Mouse (Mus musculus): Measurements from ENCODE around the gene Txnl4b.

Txnl4b gene

DNA sequence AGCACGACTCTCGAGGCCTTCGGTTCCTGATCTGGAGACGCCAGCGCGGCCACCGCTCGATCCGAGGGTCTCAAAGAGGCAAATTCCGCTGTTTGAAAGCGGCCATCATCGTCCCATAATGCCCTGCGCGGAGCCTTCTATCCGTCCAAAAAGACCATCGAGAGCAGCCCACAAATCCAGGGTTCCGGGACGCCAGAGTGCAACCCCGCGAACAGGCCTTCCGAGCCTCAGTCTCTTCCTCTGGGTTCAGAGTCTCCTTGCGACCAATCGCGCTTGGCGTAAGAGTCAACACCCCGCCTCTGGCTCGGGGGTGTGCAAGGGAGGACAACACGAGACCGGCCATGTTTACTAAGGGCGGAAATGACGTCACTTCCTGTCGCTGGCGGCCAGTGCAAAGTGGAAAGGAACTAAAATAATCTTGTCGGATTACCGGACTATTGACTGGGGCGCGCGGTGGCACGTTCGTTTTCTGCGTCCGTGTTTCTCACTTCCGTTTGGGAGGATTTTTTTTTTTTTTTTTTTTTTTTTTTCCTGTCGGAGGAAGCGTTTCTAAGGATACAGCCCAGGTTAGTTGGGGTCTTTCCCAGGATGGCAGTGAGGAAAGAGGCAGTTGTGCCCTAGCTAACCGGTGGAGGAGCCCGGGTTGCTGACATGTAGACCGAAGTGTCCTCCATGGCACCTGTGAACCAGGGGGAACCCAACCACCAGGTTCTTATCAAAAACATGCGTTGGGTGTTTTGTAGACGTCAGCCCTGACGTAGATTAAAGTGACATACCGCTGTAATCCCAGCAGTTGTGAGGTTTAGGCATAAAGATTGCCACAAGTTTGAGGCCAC lies at the start of gene Txnl4b, which contains the start of gene Dhx38:
TSS of gene Txnl4b (plus strand) at position 395 of the 836 bp plus-strand sequence.
TSS of gene Dhx38 (minus strand) at position 364 of the 836 bp plus-strand sequence.
- in situ Hi-C loops (cut with MboI, MseI): loop anchor here (5.0 to 25.0 kb wide), 2 partner anchors 42 to 1978 kb away; partner anchors contain the start of genes Dhodh and Psmd7

DNA sequence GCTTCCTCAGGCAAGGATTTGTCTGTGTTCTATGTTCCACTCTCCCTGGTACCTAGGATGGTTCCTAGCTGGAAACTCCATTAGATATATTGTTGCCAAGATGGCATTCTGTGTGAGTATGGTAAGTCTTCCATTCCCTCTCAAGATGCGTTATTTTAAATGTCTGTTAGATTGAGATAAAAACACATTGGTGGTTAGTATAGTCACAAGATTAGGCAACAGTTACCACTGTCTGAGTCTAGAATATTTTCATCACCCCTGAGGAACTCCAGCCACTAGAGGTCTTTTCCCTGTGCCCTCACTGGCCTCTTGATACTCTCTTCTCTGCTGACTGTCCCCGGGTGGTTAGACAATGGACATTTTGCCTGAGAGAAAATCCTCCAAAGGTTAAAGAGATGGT lies 41.7 kb upstream of the Txnl4b start:
- in situ Hi-C loops (cut with MboI, MseI): no loop called here

DNA sequence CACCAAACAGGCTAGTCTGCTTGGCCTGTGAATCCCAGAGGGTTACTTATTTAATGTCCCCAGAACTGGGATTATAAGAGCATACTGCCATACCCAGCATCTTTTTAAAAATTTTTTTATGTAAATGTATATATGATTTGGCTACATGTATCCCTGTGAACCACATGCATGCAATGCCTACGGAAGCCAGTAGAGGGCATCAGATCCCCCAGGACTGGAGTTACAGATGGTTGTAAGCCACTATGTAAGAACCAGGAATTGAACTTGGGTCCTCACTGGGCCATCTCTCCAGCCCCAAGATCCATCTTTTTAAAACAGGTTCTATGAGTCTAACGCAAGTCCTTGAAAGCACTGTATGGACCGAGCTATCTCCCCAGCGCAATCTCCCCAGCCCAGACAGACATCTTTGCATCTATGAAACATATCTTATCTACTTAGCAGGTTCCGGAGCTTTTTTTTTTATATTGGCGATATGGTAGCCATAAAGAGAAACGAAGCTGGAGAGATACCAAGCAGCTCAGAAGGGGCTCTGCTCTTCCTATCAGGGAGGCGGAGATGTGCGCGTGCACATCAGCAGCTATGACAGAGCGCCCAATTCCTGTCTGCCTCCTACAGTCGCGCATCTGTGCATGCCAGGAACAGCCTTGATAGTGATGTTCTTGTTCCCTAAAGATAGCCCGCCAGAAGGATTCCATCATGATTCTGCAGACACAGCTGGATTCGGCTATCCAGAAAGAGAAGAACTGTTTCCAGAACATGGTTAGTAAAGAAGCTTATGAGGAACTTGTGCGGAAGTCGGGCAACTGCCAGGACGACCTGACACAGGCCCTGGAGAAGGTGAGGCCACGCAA lies 30.3 kb upstream of the Txnl4b start:
- in situ Hi-C loops (cut with MboI, MseI): no loop called here

DNA sequence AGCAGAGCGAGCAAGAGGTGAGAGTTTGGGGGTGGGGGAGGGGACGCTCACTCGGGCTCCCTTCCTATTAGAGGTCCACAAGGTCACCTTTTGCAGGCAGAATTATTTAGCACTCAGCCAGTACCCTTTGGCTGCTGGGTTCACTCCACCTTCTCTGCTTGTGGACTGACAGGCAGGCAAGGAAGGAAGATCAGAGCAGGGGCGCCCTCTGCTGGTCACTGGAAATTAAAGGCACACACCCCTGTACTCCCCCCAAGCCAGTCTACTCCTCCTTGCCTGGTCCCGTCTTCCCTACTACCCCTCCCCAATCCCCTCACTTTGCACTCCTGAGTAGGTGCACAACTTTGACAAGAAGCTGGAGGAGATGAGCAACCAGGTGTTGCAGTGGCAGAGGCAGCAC lies 29.0 kb upstream of the Txnl4b start:
- in situ Hi-C loops (cut with MboI, MseI): no loop called here

DNA sequence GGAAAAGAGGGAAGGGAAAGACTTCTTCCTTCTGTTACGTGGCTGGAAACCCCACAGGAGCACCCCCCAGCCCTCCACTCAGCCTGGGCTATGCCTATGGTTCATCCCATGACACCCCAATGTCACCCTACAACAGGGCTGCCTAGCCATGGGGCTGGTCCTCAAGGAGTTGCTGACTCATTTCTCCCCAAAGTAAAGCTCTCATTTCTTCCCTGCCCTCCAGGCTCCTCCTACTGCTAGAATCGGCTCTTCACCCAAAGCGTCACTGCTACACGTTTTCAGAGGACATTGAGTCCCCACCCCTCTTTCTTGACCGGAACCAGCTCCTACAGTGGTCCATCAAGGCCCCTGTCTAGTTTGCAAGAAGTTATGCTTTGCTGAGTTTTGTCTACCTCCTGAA lies 23.5 kb upstream of the Txnl4b start:
- in situ Hi-C loops (cut with MboI, MseI): no loop called here

DNA sequence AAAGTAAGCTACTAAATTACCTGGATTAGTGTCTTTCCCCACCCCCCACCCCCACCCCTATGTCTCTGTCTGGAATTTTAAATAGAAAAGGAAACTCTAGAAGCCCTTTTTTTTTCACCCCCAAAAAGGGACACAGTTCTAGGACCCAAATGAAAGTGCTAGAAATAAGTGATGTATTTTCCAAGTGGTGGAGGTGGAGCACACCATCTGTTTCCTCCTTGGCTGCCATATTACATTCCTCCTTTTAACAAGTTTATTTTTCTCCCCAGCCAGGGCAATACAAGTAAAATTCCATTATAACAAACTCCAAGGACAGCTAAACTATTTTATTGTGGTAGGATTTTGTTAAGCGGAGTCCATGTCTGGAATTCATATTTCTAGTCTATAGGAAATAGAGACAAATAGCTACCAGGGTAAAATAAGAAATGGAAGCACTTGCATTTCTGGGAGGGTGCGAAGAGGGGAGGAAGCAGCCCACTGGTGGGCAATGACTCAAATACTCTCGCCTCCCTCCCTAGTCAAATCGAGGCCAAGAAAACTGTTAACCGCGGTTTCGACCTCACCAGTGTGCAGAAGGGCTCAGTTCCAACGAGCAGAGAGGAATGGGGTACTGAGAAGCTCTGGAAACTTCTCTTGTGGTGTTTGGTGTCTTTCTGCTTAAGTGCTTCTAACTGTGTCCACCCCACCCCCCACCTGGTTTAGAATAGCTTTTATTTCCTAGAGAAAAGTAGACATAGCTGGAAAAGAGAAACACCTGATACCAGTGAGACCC lies 22.8 kb upstream of the Txnl4b start:
- in situ Hi-C loops (cut with MboI, MseI): no loop called here

DNA sequence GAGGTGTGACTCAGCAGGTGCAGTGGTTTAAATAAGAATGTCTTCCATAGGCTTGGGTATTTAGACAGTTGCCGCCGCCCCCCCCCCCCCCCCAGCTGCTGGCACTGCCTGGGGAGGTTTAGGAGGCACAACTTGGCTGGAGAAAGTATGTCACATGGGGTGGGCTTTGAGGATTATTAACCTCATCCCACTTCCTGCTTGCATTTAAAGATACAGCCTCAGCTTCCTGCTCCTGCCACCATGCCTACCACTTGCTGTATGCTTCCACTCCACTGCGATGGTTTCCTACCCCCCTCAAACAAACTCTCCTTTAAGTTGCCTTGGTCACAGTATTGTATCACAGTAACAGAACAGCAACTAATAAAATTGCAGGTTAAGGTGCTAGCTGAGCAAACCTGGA lies 21.6 kb upstream of the Txnl4b start:
- in situ Hi-C loops (cut with MboI, MseI): no loop called here

DNA sequence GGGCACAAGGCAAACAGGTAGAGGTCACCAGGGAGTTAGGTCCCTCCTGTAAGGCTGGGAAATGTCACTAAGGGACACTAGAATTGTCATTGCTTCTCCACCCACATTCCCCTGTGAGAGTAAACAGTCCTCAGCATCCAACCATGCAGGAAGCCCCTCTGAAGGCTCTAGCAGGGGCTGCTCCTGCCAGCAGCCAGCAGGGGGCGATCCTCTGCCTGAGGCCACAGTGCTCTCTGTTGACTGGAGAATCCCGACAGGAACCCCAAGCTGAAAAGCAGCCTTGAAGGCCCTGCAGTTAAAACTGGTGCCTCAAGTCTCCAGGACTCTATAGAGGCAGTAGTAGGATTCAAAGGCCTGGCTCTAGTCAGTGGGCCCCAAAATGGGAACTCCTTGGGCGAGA lies 14.0 kb upstream of the Txnl4b start:
- in situ Hi-C loops (cut with MboI, MseI): loop anchor here (25.0 kb wide), 1 partner anchor 1964 kb away; the partner anchor contains the start of gene Psmd7

DNA sequence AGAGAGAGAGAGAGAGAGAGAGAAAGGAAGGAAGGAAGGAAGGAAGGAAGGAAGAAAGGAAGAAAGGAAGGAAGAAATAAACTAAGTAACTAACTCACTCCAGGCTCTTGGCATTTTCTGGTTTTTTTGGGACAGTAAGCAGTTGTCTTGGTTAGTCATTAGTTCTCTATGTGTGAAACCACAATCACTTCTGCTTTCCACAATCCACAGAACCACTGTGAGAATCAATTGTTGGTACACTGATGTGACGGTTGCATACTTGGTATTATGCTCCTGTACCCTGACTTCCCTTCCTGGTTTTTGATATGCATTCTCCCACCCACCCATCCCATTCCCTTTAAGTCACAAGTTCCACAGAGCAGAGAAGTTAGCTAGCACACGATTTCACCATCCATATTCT lies 1.8 kb upstream of the Txnl4b start:
- in situ Hi-C loops (cut with MboI, MseI): loop anchor here (25.0 kb wide), 1 partner anchor 1977 kb away; the partner anchor contains the start of gene Psmd7

DNA sequence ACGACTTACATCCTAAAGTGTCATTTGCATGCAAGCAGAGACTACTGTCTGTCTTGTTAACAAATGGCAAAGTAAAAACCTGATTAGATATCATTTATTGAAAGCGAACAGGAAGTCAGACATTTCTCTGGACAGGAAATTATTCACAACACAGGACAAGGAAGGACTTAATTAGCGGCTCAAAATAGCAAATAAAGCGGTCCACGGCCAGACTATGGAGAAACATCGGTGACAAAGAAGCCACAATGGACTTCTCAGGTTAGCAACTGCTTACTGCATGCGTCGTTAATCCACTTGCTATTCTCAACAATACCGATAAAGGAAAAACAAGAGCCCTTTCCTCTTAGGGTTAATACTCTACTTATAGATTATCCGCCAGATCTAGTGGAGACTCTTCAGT lies 926 bp upstream of the Txnl4b start:
- in situ Hi-C loops (cut with MboI, MseI): loop anchor here (5.0 to 25.0 kb wide), 2 partner anchors 43 to 1977 kb away; partner anchors contain the start of genes Dhodh and Psmd7

DNA sequence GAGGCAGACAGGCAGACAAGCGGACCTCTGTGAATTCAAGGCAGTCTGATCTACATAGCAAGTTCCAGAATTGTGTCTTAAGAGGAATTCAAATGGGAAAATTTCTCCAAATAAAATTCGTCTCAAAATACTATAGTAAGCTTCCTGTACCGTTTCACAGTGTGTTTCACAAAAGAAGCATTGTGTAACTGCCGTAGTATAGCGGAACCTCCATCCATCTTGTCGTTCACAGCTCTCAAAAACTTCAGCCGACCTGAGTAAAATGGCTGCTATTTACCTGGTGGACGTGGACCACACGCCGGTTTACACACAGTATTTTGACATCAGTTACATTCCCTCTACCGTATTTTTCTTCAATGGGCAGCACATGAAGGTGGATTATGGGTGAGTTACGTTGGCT lies 5.4 kb downstream of the Txnl4b start:
- in situ Hi-C loops (cut with MboI, MseI): loop anchor here (25.0 kb wide), 1 partner anchor 1984 kb away; the partner anchor contains the start of gene Psmd7

DNA sequence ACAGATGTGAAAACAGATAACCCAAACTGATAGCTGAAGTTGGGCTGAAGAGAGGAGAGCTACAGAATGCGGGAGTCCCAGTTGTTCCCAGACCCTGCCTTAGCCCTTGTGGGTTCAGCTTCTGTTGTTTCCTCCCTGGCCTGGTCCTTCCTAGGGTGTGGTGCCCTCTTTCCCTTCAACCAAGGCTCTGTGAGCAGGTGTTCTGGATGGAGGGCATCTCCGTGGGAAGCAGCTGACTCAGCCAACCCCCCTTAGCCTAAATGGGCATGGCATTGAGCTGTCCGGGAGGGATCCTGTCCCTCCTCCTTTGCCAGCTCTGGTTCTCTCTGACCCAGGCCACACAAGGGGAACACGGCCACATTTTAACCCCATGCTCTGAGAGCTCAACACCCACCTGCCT lies 10.6 kb downstream of the Txnl4b start:
- in situ Hi-C loops (cut with MboI, MseI): no loop called here

DNA sequence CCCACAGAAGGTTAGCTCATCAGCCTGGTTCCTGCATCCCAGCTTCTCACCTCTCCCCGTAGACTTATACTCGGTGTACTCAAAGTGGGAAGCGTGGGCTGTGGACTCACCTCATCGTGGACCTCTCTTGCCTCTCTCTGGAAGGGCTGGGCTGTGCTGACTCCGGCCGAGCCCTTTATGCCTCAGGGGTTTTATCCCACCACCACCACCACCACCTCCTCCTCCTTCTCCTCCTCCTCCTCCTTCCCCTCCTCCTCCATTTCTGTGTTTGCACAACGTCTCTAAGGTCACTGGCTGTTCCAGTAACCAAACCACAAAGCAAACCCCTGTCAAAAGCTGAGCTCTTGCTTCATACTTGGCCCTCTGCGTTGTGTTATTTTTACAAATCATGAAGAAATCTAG lies 13.2 kb downstream of the Txnl4b start, which contains the start of gene Hp:
TSS of gene Hp (minus strand) at position 273 of the 402 bp plus-strand sequence.
- in situ Hi-C loops (cut with MboI, MseI): no loop called here

DNA sequence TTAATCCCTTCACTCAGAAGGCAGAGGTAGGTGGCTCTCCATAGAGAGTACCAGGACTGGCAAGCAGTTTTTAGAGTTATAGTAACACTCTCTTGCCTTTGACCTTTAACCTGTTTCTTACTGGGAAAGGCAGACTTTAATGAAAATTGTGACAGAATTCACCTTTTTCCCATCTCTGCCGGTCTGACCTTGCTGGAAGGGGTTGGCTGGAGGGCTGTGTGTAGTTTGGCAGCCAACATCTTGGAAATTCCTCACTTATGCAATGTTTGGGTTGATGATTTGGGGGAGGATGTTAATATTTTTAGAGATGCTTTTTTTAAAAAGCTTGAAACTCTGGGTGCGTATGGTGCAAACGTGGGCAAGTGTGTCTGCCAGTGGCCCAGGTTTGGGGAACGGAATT lies 18.6 kb downstream of the Txnl4b start:
- in situ Hi-C loops (cut with MboI, MseI): no loop called here

DNA sequence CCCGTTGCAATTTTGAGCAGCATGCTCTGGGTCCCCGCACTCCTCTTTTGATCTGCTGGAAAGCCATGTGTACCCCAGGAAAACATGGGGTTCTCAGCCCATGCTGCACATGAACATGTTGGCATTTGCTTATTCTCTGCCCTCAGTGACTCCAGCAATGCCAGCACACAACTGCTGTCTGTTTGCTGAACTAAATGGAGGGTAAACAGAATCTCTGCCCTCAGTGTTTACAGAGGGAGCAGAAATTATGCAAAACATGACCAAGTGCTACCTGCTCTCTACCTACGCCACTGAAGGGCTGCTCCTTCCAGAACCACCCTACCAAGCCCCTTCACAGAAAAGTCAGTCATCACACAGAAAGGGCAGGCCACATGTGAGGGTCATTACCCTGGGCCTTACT lies 19.1 kb downstream of the Txnl4b start:
- in situ Hi-C loops (cut with MboI, MseI): no loop called here

DNA sequence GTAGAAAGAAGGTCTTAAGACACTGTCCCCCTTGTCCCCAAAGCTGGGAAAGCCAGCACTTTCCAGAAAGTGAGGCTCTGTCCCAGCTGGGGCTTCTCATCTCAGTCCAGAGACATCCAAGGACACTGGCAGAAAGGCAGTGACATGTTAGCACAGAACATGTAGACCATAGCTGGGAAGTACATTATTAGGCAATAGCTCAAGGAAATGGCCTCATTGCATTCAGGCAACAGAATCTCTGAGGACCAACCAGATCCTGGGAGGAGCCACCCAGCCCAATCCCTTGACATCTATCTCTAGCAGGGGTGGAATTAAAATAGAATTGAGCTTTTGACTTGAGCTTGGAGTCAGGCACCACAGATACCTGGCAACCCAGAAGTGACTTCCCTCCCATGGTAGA lies 20.0 kb downstream of the Txnl4b start:
- in situ Hi-C loops (cut with MboI, MseI): no loop called here

DNA sequence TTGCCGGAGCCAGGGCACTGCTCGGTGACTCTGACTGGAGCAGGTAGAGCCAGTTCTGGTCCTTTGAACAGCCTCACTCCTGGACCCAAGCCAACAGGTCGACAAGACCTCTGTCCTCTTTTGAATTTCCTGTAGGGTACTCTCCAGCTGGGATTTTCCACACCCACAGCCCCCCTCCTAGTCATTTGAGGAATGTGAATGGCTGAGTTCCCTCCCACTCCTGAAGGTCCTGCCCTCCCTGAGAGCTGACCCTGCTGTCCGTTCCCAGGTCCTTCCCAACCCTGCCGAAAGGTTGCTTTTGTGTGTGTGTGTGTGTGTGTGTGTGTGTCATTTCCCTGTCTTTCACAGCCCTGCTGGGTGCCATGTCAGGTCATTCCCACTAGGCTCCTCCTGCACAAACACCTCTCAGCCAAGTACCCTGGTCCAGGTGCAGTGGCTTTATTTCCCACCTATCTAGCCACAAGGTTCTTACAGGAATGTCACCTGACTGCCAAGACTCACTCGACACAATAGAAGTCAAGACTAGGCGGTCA lies 21.3 kb downstream of the Txnl4b start:
- in situ Hi-C loops (cut with MboI, MseI): no loop called here

DNA sequence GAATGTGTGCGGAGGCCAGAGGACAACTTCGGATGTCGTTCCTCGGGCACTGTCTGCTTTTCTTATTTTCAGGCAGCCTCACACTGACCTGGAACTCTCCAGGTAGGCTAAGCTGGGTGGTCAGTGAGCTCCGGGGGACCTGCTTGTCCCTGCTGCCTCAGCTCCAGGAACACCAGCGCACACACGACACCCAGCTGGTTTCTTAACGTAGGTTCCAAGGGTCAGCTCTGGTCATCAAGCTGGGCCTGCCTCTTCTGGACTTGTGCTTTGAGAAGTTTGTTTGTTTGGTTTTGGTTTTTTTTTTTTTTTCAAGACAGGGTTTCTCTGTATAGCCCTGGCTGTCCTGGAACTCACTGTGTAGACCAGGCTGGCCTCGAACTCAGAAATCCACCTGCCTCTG lies 25.2 kb downstream of the Txnl4b start:
- in situ Hi-C loops (cut with MboI, MseI): no loop called here

DNA sequence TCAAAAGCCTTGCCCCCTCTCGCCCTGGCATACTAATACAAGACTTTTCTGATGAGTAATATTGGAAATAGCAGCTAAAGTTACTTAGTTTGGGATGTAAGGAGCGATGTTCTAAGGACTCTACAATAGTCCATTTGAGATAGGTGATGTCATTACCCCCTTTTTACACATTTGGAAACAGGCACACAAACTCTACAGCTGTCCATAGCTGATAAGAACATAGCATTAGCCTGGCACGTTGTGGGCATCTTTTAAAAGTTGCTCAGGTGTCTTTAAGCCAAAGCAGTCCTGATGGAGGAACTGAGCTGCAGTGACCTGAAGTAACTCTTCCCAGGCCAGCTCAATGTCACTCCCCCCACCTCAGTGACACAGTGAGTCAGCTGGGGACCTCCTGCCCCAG lies 25.7 kb downstream of the Txnl4b start:
- in situ Hi-C loops (cut with MboI, MseI): no loop called here

DNA sequence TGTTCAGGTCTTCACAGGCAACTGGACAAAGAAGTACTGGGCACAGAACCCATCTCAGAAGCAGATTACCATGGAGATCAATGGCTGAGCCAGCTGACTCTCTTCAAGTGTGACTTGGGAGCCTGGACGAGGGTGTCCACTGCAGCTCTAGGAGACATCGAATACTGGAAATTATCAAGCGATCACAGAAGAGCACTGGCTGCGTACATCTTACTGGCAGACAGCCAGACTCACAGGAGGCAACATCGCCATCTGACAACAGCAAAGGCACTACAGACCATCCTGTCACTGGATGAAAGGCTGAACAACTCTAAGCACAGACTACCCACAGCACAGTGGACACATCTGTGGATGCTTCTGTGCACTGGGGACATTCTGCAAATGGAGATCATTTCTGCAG lies 26.5 kb downstream of the Txnl4b start:
- in situ Hi-C loops (cut with MboI, MseI): no loop called here

DNA sequence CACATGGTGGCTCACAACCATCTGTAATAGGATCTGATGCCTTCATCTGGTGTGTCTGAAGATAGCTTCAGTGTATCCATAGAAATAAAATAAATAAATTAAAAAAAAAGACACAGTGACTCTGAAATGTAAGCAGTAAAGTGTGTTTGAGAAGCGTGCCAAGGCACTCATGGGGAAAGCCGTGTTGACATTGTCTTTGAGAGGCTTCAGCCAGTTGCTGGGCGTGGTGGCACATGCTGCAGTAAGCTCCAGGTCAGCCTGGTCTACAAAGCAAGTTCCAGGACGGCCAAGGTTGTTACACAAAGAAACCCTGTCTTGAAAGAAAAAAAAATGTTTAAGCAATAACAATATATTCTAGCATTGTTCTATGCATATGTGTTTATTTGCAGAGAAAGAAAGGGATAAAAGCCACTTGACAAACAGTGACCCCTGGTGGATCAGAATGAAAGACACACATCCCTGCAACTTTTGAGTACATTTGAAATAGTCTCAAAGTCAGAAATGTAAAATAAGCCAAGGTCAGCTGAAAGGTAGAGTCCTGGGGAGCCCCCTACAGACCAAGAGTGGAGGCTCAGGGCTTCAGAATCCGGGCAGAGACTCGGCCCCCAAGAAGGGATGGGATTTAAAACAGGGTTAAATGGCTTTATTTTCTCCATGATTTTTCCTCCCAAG lies 27.6 kb downstream of the Txnl4b start:
- in situ Hi-C loops (cut with MboI, MseI): no loop called here

All from T-helper 1 cell (primary cell).